Comparison of ENCODE assay signal across 8 mouse cellular contexts in the genomic region with DNA sequence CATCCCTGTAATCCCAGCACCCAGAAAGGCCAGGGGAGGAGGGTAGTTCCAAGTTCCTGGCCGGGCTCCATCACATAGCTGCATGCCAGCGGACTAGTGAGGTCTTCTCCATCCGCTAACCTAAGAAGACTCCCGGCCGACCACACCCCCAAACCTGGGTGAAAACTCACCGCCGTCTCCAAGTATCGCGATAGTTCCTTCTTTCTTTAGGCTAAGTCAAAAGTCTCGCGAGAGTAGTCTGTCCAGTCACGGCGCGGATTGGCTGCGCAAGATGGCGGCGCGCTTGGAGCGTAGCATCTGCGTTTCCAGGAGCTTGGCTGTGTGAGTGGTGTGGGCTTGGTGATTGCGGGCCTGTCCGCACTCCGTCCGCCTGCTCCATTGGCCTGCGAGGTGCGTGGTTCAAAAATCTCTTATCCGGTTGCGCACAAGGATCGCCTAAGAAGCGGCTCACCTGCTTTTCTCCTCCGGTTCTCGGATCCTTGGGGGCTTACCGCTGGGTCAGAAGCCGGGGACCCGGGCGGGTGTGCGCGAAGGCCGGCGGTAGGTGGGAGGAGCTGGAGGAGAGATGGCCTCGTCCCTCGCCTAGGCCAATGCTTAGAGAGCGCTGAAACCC. TPM values are rescaled to one million over a fixed set of nuclear protein-coding genes. Genes with fewer than 3 reads are reported as not detected.
DNase-seq lines count a peak whose midpoint lies in the region; ATAC-seq and TF ChIP-seq lines count a peak whose summit lies in the region.

A gene (plus strand): TSS at position 236 of the 613 bp plus-strand sequence.

- H3K4me1 ChIP-seq in hindbrain, embryonic 10.5 days (replicated peaks), result peaks cover 20% of the 10 kb centered on the region
- peaks cover 8% of the 10 kb centered on the region for H3K4me1 ChIP-seq in lung, postnatal 0 days (ENCODE audit: insufficient read depth, low read depth, low read length)

- under 1% methylated on average over 43 of the region's 43 CpGs for WGBS in hindbrain, embryonic 10.5 days
- under 1% methylated on average over 43 of the region's 43 CpGs for WGBS in lung, postnatal 0 days

- peak; percentile 85 for TF ChIP-seq EP300 in lung, postnatal 0 days (IDR thresholded peaks at IDR 0.05)

- H3K4me2 ChIP-seq in lung, postnatal 0 days (replicated peaks; ENCODE audit: low read depth, low read length), result peak within 1 kb of the TSS; percentile 66

- H3K27me3 ChIP-seq in hindbrain, embryonic 10.5 days (ENCODE audit: insufficient read depth, poor library complexity, severe bottlenecking), result no peaks in the 10 kb centered on the region
- no peaks in the 10 kb centered on the region for H3K27me3 ChIP-seq in lung, postnatal 0 days (replicated peaks; ENCODE audit: insufficient read depth, low read length)

- H3K9me3 ChIP-seq in hindbrain, embryonic 10.5 days, result no peaks in the 10 kb centered on the region
- no peaks in the 10 kb centered on the region for H3K9me3 ChIP-seq in lung, postnatal 0 days (ENCODE audit: low read length)

- peak; percentile 99 for ATAC-seq in frontal cortex, adult (ENCODE audit: low TSS enrichment)
- peak; percentile 97 for ATAC-seq in lung, postnatal 0 days

- H3K27ac ChIP-seq in hindbrain, embryonic 10.5 days, result peak within 1 kb of the TSS; percentile 96
- H3K27ac ChIP-seq in lung, postnatal 0 days (ENCODE audit: low read length), result peak within 1 kb of the TSS; percentile 90

- TF ChIP-seq CTCF in lung, postnatal 0 days (IDR thresholded peaks at IDR 0.05), result no peak

- H3K36me3 ChIP-seq in hindbrain, embryonic 10.5 days, result peaks cover 27% of the 10 kb centered on the region
- no peaks in the 10 kb centered on the region for H3K36me3 ChIP-seq in lung, postnatal 0 days (ENCODE audit: insufficient read depth, low read length)

- H3K9ac ChIP-seq in lung, postnatal 0 days (replicated peaks; ENCODE audit: low read depth), result peak within 1 kb of the TSS; percentile 71

- H3K4me3 ChIP-seq in hindbrain, embryonic 10.5 days, result peak within 1 kb of the TSS; percentile 91
- H3K4me3 ChIP-seq in lung, postnatal 0 days (ENCODE audit: low read depth, low read length), result peak within 1 kb of the TSS; percentile 75

- peak; percentile 99 for DNase-seq in MN1 (ENCODE audit: low spot score)
- DNase-seq in cerebellum, adult 9-10 months, result peak; percentile 98
- peak; percentile 95 for DNase-seq in hindbrain, embryonic 10.5 days (ENCODE audit: low spot score)
- DNase-seq in layer of hippocampus, adult 9-11 months, result peak; percentile 96
- DNase-seq in lung, postnatal 0 days (ENCODE audit: low spot score), result peak; percentile 99
- peak; percentile 90 for DNase-seq in ovary, postnatal 14 days (ENCODE audit: low spot score)
- DNase-seq in thymus, postnatal 14 days, result peak; percentile 94

RNA-seq across cellular contexts. Expression of the gene that starts here (rescaled TPM):
- polyA plus RNA-seq in hindbrain, embryonic 10.5 days (2016; fragmentation: Nextera tagmentation; extraction: Ambion mirVana), result 47.5 and 70.2 TPM in 2 replicates
- polyA plus RNA-seq in lung, postnatal 0 days (2015; fragmentation: Nextera tagmentation; extraction: Ambion mirVana), result 13.7 and 18.1 TPM in 2 replicates

Comparison
In these comparisons a context has a peak if more than half of its experiments do, and no peak if none do; other contexts are left out.
1. Peak in every context shown above with its lines: DNase-seq, ATAC-seq, H3K4me3 ChIP-seq and H3K27ac ChIP-seq.